Mouse (Mus musculus) liver, adult 2 months (tissue): ENCODE data around the gene Actr5.

Experiments used
- CTCF ChIP-seq: fragments of 200-500 bp; IDR thresholded peaks from 2 replicates; pipeline ENCODE4 v1.5.1; 2011; ENCODE audit warnings: low read depth, low read length, control low read depth
- POLR2A ChIP-seq: fragments of 200-500 bp; IDR thresholded peaks from 2 replicates; pipeline ENCODE4 v1.6.1; 2011; ENCODE audit warnings: low read length, control low read depth; ENCODE audit not compliant: insufficient read depth; ENCODE audit errors: extremely low read depth

DNA sequence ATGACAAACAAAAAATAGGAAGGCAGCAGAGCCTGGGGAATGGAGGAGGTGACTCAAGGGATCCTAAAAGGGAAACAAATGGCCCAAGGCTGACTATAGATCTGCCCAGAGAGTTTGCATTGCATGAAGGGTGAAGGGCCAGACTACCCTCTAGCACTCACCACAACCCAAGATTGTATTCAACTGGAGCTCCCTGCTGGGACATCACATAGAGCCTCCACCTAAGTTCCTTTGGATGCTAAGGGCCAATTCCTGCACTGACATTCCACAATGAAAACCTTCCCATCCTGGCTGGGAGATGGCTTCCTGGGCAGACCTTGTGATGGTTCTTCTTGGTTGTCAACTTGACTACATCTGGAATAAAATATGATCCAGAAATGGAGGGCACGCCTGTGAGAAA lies 23.4 kb upstream of the Actr5 start:
- TF ChIP-seq CTCF (no peak), POLR2A (no peak)
